Mouse (Mus musculus) adrenal gland, adult 2 months (tissue): Measurements from ENCODE around the gene Rims1. TPM values are rescaled to one million over a fixed set of nuclear protein-coding genes. Genes with fewer than 3 reads are reported as not detected.

Experiments used
- DNase-seq: peaks from one replicate; pipeline ENCODE4 v3.0.0; 2021
- polyA plus RNA-seq: library from polyadenylated mRNA; depleted of rRNA; stranded (reverse); fragments of >200 nt; gene quantifications from 2 replicates; pipeline ENCODE4 v1.2.3, GENCODE M21; 2012
- total RNA-seq, 2 experiments: library from RNA; stranded (reverse); gene quantifications; 2 replicates each; pipeline ENCODE4 v1.2.3; 2021

Rims1 gene
- total and polyA plus RNA-seq, 3 experiments, result 0.79 to 0.95 TPM; not detected in 1

DNA sequence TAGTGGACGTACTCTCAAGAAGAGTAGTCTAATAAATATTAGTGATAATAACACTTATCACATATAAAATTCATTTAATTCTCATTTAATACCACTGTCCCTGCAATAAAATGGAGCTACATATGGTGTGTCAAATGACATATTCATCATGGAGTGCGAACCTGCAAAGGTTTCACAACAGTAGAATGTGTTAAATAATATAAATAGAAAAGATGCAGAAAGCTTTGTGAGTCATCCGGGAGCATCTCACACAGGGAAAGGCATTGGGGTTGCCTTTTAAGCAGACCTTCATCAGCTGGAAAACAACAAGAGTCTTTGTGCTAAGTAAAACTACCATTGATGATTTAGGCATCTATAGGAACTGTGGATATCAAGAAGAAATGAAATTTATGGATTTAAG lies 220.2 kb downstream of the Rims1 start:
- DNase-seq, result no peak

GRCm38 (mm10) chr1:22579470-22579869 lies 226.3 kb downstream of the Rims1 start:
- DNase-seq, result no peak

GRCm38 (mm10) chr1:22572720-22573119 lies 233.1 kb downstream of the Rims1 start:
- no peak for DNase-seq

DNA sequence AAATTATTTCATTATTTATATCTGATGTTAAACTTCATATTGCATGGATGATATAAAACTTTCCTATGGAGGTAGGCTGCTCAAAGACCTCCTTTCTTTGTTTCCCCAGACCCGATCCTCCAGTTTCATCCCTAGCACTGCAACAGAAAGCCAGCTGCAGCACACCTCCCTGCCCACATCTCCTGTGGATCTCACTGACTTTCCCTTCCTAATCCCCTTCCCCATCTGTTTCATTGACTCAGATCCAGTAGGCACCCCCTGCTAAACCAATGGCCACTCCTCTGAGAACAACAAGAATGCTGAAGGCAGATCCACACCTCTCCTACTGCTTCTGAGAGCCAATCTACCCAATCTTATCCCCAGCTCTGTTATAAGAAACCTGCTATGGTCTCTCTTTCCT lies 259.5 kb downstream of the Rims1 start:
- no peak for DNase-seq

DNA sequence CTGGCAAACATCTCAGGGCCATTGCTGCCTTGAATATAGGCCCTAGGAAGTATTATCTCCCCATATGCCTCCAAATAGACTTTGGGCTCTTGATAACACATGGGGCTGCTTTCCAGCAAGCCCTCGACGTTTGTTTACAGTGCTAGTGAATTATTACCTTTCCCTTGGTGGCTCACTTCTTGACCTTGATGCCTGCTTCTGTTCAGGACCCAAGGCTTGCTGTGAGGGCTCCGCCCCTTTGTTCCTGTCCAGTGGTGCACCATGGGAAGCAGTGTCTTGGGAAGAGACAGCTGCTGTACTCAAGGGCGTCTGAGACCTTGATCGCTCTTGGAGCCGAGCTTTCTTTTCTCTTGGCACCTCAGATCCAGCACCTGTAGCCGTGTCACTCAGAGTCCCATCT lies 267.7 kb downstream of the Rims1 start:
- DNase-seq, result no peak

GRCm38 (mm10) chr1:22536776-22537175 lies 269.0 kb downstream of the Rims1 start:
- DNase-seq, result no peak

DNA sequence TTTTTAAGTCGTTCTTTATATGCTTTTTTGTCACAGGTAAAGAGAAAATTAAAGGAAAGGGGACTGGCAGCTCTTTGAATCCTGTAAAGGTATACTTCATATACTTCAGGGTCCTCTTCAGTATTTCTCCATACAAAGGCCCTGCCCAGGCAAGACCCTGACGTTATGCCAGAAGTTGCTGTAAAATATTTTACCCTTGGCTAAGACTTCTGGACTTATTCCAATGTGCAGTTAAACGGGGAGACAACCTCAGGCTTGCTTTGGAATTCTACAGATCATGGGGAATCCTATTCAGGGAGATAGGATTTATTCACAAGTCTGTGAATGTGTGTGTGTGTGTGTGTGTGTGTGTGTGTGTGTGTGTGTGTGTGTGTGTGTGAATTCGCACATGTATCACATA lies 270.7 kb downstream of the Rims1 start:
- no peak for DNase-seq

DNA sequence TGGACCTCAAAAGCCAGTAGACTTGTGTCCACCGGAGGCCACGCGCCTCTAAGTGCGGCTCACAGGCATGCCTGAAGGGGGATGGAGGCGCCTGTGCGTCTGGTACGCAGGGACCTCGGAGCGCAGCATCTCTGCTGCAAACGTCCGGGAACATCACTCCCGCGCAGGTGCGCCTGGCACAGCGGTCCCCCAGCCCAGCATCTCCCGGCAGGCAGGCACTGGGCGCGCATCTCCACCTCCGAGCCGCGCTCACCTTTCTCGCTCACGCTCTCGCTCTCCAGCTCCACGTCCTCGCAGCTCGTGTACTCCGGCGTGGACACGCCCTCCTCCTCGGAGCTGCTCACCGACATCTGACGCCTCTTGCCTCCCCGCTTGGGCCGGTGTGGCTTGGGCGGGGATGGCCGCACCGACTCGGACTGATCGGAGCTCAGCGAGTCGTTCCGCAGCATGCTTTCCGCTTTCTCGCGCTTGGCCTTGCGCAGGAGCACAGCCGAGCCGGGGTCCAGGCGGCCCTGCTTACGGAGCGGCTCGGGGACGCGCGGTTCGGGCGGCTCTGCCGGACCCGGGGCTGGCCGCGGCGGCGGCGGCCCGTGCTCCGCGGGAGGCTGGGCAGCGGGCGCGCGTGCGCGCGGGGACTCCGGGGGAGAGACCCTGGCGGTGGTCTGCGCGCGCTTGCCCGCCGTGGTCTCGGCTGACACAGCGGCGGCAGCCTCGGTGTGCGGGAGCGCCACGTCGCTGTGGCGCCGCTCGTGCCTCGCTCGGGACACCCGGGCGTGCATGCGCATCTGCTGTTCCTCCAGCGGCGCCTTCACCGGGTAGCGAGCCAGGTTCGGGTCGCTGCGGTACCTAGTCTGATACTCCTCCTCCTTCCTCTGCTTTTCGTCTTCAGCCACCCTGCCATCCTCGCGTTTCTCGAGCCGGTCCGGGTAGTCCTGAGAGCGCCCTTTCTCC lies 272.4 kb downstream of the Rims1 start:
- no peak for DNase-seq

DNA sequence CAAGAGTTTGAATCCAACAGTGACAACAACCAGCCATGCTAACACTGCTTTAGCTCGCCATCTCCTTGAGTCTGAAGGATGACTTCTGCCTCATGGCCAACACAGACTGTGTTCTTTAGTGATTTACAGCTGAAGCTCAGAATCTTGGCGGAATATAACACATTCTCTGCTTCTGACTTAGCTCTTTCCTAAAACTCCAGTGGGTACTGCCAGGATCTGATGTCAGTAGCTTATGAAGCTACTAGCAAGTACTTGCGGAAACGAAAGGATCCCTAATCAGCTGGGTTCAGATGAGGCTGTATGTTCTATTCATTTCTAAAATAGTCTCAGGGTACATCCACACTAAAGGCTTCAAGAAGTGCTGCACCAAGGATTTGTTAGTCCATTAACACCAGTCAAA lies 290.7 kb downstream of the Rims1 start:
- no peak for DNase-seq

DNA sequence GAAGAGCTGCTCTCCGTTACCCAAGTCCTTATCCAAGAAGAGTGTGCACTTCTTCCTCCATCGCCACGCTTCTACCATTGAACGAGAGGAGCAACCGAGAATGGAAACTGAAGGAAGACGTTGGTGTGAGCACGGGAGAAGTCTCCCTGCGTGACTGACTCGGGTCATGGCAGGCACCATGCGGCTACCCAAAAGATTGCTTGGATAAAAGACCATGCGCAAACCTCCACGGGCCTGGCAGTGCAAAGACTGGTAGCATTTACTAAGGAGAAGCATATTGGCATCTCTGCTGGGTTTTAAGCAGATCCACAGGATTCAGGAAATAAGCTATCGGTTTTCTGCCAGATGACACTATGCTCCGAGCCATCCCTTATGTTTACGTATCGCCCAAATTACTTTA lies 293.4 kb downstream of the Rims1 start:
- no peak for DNase-seq

GRCm38 (mm10) chr1:22511614-22512013 lies 294.2 kb downstream of the Rims1 start:
- no peak for DNase-seq

DNA sequence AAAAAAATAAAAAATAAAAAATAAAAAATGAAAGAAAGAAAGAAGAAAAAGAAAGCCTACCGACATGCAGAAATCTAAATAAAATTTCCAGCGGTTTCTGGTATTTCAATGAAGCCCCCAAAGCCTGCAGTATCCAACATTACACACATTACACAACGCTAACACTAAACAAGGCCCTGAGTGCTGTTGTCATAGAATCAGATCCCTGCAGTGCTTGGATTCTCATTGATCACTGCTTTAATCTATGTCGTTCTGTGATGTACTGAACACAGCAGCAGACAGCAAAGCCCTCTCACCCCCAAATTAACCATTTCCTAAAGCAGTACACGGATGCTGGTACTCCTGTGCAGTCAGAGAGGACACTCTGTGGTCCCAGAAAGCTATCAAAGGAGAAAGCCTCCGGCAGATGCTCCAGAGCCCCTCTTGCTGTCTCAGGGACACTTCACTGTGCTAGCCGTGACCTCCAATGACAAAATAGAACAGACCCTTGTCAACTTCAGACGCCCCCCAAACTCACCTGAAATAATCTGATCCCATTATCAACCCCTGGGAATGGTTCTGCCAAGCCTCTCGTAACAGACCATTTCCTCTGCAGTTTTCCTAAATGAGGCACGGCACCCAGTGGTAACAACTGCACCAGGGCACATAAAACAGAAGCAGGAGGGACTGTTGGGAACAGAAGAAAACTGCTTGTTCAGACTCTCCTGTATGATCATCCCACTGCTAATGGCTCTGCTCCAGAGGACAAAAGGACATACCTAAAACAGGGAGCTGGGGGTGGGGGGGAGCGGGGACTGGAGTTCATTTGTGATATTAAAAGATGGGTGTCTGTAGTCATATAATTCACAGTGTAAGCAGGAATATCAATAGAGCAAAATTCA lies 296.8 kb downstream of the Rims1 start:
- DNase-seq, result no peak

DNA sequence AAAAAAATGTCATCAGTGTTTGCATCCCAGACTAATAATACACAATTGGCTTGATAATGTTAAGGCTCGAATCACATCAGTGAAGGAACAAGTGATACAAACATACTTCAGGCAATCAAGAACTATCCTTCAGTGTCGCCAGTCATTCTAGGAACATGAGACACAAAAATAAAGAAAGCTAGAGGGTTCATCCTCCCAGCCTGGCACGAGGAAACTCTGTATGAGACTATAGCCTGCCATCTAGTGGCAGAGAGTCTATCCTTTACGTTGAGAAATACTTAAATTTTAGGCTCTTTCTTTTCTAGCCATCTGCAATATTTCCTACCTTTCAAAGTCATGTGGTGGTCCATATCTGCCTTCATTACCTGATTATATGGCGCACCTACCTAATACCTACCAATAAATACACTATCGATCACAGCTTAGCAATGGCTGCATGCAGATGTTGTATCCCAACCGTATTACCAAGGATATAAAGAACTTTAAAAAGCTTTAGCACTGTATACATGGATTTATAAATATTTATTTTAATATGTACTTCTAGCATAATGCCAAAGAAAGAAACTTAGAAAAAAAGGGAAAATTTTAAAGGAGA lies 318.4 kb downstream of the Rims1 start:
- DNase-seq, result no peak

DNA sequence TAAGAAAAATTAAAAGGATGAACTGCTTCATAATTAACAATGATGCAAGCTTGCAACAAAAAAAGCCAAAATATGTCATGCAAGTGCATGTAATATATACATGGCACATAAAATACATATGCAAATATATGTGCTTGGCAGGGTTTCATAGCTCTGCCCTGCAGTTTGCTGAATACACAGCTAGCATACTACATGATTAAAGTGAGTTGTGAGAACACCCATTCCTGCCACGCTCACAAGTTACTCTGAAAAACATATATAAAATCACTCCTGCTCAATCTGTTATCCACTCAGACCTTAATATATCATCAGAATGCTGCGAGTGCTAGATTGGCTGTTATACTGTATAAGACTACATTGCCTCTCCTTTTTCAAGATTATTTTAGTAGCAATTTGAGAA lies 329.6 kb downstream of the Rims1 start:
- no peak for DNase-seq

DNA sequence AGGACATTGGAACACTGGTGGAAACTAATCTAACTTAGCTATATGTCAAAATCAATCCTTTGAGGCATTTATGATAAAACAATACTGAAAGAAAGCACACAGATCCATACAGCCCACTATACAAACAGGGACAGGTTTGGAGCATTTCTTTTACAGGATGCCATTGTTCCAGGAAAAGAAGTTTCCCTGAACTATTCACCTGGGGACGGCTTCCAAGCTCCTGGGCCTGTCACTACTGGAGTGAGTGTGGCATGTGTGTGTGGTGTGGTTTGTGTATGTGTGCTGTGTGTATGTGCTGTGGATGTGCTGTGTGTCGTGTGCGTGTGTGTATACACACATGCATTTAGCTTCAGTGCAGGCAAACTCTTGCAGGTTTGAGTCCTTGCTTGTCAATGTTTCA lies 338.8 kb downstream of the Rims1 start:
- DNase-seq, result no peak

- DNase-seq, result no peak
Measured at GRCm38 (mm10) chr1:22466597-22466996, 339.2 kb downstream of the Rims1 start.

- DNase-seq, result no peak
Measured at GRCm38 (mm10) chr1:22424020-22424419, 381.8 kb downstream of the Rims1 start.

- DNase-seq, result no peak
Measured at GRCm38 (mm10) chr1:22422102-22422501, 383.7 kb downstream of the Rims1 start.

- DNase-seq, result no peak
Measured at GRCm38 (mm10) chr1:22410173-22410572, 395.6 kb downstream of the Rims1 start.

DNA sequence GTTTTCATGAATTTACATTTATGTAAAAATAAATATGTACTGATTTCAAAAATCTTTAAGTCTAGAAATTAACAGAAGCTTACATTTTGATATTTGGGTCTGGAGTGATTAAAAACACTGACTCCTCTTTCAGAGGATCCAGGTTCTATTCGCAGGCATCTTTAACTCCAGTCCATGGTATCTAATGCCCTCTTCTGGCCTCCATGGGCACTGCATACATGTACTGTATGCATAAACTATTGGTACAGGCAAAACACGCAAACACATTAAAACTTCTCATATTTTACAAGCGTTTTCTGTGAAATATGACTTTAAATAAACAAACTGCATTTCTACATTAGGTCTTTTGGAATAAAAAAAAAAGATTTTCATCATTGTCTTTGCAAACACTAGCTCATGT lies 419.4 kb downstream of the Rims1 start:
- DNase-seq, result no peak

DNA sequence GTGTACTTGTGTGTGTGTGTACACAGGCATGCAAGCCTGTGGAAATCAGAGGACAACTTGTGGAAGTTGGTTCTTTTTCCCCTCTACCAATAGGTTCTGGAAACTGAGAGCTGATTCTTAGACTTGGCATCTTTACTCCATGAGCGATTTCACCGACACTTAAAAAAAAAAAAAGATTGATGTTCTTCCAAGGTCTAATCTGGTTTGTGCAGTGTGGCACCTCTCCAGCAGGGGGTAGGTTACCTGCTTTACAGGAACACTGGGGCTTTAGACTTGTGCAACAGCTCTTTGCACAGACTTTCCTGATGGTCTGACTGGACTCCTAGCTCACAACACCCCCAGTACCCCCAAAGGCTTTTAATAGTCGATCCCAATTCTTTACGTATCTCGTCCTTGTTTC lies 428.1 kb downstream of the Rims1 start:
- no peak for DNase-seq

DNA sequence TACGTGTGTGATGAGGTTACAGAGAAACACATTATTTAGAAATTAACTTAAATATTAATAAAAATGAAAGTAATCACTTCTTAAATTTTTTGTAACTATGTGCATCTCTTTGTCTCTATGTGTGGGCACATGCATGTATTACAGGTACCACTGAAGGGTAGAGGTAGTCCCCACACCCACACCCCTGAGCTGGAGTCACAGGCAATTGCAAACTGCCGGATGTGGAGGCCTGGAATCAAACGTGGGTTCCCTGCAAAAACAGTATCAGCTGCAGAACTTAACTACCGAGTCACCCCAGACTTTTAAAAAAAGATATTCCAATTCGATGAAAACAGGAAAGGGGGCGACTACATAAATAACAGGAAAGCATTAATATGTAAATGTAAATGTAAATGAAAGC lies 428.7 kb downstream of the Rims1 start:
- no peak for DNase-seq

GRCm38 (mm10) chr1:22356209-22356608 lies 449.6 kb downstream of the Rims1 start:
- DNase-seq, result no peak
